Mouse (Mus musculus): Measurements from ENCODE around the gene Trim33.
A peak's percentile ranks its signal among the peaks of the same experiment; 100 is the strongest.

Trim33 gene

GRCm38 (mm10) chr3:103364182-103364945 lies 85.3 kb downstream of the Trim33 start:
- DNase-seq, result no peak

GRCm38 (mm10) chr3:103367176-103367970 lies 88.3 kb downstream of the Trim33 start:
- peak; percentile 61 for DNase-seq

DNA sequence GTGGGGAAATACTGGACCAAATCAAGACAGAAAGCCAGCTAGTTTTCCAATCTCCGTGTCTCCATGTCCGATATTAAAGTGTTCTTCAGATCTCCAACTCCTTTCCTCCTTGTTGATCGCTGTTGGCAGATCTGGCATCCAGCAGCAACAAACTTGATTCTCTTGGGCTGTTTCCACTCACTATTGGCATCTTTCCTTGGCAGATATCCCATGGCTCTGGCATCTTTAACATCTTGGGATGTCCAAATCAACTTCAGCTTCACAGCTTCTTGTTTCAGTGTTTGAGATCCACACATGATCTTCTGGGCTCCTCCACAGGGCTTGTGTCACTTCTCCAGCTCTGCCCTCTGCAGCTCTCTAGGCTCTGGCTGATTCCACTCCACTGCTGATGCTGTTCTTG lies 89.6 kb downstream of the Trim33 start:
- DNase-seq, result no peak

DNA sequence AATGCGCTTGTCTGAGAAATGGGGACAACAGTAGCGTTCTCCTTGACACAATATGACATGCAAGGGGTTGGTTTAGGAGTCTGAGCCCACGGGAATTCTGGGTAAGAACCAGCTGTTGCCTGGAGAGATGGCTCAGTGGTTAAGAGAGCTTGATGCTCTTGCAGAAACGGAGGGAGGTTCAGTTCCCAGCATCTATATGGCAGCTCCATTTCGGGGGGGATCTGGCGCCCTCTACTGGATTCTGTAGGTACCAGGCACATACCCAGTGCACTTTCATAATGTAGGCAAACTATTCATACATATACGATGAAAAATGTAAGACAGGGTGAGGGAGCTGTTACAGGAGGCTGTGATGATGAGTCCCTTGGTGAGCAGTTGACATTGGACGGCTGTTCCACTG lies 94.9 kb downstream of the Trim33 start:
- peak; percentile 83 for DNase-seq

DNA sequence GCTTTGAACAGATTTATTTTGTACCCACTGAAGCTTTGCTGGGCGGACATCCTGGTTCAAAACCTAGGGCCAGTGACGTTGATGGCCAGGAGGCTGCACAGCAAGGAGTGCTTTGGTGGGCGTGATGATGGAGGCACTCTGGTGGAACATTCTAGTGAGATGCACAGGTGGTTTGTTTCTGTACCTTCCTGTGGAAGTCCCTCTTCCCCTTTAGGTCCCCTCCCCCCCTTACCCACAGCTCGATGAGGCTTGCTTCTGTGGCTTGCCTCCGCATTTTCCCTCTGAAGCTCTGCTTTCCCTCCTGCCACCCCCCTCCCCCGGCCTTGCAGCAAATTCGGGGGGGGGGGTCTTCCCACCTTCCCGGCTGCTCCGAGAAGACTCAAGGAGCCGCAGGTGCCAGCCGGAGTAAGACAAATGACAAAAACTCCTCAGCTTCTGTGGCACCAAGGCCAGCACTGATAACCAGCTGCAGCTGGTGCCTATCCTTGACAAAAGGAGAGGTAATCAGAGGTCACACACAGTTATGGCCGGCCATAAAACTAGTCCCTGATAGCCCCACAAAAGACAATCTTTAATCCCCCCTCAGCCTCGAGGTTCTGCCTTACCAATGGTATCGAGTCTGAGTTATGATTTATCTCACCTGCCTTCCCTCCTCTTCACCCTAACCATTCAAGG lies 96.2 kb downstream of the Trim33 start:
- peak; percentile 74 for DNase-seq

DNA sequence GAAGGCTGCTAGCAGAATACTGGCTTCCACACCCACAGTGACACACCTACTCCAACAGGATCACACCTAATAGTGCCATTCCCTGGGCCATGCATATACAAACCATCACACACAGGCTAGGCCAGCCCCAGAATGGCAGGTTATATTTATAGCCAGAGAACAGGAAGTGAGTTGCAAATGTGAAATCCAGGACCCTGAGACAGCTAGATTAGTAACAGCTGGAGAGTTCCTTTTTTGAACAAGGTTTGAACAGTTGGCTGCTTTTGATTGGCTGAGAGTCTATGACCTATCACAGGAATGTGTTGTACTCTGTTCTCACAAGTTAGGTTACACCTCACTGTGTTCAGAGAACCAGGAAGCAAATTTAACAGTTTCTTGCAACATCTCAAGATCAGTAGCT lies 98.9 kb downstream of the Trim33 start:
- peak; percentile 94 for DNase-seq

- DNase-seq, result peak; percentile 41
Observed at GRCm38 (mm10) chr3:103379371-103379770, 100.3 kb downstream of the Trim33 start.

- peak; percentile 86 for DNase-seq
Observed at GRCm38 (mm10) chr3:103380814-103381213, 101.7 kb downstream of the Trim33 start.

DNA sequence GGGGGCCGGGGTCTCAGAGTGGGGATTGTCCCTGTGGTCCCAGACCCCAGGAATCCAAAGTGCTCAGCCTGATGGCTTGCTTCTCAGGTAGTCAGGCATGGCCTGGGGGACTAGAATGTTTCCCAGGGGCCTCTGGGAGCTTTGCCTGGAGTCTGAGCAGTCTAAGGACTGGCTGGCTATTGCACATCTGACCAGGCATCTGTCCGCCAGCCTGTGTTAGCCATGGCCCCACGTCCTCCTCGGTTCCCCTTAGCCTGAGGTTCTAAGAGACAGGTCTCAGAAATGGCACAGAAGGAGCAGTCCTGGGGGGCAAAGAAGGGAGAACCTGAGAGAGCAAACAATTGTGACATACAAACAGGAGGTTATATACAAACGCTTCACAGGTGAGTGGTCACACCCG lies 102.3 kb downstream of the Trim33 start:
- peak; percentile 84 for DNase-seq

DNA sequence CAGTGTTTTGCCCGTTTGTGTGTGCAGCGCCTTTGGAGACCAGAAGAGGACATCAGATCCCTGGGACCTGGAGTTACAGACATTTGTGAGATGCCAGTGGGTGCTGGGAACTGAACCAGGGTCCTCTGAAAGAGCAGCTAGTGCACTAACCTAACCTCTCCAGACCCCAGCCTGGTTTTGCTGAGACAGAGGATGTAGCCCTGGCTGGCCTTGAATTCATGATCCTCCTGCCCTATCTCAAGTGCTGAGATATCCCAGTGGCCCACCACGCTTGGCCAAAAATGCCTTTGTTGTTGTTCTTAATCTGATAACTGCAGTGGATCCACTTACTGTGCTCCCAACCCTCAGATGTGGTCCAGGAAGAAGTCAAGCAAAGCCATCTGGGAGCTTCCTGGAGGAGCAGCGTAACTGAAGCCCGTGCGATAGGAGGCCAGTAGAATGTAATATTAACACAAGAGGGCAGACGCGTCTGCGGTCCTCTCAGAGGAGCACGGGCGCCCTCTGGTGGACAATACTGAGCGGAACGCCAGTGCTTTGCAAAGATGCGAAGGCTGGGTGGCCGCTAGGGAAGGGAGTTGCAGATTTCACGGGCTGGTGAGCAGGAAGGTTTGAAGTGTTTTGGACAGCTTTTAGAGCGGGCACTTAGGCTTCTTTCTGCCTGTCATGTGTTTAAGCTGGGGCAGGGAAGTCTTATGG lies 103.9 kb downstream of the Trim33 start:
- DNase-seq, result peak; percentile 97

DNA sequence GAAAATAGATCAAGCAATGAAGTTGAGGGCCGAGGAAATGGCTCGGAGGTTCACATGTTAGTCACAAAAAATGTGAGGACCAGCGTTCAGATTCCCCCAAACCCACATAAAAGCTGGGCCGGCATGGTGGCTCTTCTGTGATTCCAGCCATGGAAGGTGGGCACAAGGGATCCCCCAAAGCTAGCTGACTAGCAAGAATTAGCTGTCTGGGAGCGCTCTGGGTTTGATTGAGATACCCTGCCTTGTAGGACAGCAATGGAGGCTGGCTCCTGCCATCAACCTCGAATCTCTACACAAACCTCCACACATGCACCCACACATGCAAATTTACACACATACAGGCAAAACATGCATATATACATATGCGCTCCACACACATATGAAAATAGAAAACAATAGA lies 105.4 kb downstream of the Trim33 start:
- DNase-seq, result peak; percentile 74

- DNase-seq, result peak; percentile 82
Observed at GRCm38 (mm10) chr3:103384949-103385348, 105.9 kb downstream of the Trim33 start.

- DNase-seq, result no peak
Observed at GRCm38 (mm10) chr3:103385383-103386291, 106.5 kb downstream of the Trim33 start.

DNA sequence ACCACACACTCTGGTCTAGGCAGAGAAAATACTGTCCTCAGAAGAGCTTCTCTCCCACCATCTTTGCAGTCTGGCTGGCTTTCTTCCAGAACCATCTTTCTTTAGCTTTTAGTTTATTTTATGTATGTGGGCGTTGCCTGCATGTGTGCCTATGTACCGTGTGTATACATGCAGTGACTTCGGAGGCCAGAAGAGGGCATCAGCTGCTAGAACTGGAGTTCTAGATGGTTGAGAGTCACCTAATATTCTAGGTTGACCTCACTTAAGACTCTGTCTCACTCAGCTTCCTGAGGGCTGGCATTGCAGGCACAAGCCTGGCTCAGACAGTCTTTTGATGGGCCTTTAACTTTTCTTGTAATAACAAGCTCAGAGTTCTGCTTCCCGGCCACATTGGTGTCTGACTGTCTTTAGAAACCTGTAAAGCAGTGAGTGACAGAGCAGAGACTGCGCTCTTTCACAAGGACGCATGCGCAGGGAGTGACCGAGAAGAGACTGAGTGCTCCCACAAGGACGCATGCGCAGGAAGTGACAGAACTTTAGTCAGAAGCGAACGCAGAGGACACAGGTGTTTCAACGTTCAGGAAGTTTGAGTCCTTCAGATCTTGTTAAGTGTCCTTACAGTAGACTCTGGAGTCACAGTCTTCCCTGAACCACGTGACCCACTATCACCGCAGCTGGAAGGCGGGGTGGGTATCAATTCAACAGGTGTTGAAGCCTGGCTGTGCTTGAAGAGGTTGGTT lies 107.4 kb downstream of the Trim33 start:
- peak; percentile 83 for DNase-seq

- DNase-seq, result peak; percentile 90
Observed at GRCm38 (mm10) chr3:103392613-103393258, 113.6 kb downstream of the Trim33 start.

- peak; percentile 90 for DNase-seq
Observed at GRCm38 (mm10) chr3:103393283-103394060, 114.4 kb downstream of the Trim33 start.

- DNase-seq, result peak; percentile 77
Observed at GRCm38 (mm10) chr3:103394121-103394520, 115.0 kb downstream of the Trim33 start.

DNA sequence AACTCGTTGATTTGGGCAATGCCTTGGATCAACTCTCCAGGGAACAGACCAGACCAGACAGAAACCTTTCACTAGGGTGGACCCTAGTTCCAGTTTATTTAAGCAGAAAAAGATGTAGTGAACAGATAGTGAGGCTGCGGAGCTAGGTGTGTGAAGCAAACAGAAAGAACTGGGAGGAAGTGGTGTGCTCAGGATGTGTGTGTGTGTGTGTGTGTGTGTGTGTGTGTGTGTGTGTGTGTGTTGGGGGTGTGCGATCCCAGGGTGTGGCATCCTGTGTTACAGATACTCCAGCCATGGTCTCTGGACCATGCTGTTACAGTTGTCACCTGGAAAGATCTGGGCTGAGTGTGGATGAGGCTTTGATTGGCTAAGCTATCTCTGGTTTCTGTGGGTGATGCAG lies 118.4 kb downstream of the Trim33 start:
- peak; percentile 66 for DNase-seq

DNA sequence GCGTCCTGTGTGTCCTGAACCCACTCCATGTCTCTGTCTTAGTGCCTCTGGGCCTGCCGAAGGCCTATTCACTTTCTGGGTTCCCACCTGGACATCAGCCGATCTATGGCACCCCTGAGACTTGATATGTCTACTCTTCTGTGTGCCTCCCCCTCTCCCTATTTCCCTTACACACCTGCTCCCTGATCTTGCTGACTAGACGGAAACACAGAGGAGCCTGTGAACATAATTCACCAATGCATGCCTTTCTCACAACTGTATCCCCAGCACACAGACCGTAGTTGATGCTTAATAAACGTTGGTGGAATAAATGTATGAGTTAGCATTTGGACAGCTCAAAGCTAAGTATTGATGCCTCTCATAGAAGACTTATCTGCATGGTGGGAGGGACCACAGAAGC lies 121.7 kb downstream of the Trim33 start:
- DNase-seq, result peak; percentile 70

Data from heart, adult 11 months (tissue).